Mouse (Mus musculus) E14TG2a.4 (cell line): ENCODE results near the gene Tpm1.

Source experiments
- H3K27me3 ChIP-seq: 2 replicates; pipeline ENCODE4 v1.6.1; 2014; ENCODE audit warnings: low read length, control low read depth; ENCODE audit not compliant: insufficient read depth
- H3K36me3 ChIP-seq: 2 replicates; pipeline ENCODE4 v1.6.1; 2014; ENCODE audit warnings: low read length, control low read depth; ENCODE audit not compliant: insufficient read depth
- H3K4me1 ChIP-seq: replicated peaks from 2 replicates; pipeline ENCODE4 v1.6.1; 2014; ENCODE audit warnings: low read depth, low read length, control low read depth
- H3K4me3 ChIP-seq: replicated peaks from 2 replicates; pipeline ENCODE4 v1.5.1; 2014; ENCODE audit warnings: mild to moderate bottlenecking, low read length
- H3K9me3 ChIP-seq: 2 replicates; pipeline ENCODE4 v1.6.1; 2014; ENCODE audit warnings: low read length, control low read depth
- CTCF ChIP-seq: conservative IDR thresholded peaks from 2 replicates; pipeline ENCODE4 v1.5.1; 2014; ENCODE audit warnings: low read length
- NANOG ChIP-seq: IDR thresholded peaks from 2 replicates; pipeline ENCODE4 v1.6.1; 2014; ENCODE audit warnings: borderline replicate concordance, low read length, mixed read lengths
- POU5F1 ChIP-seq: IDR thresholded peaks from 2 replicates; pipeline ENCODE4 v1.6.1; 2014; ENCODE audit warnings: low read length, borderline replicate concordance

The Tpm1 gene

GRCm38 (mm10) chr9:67026890-67027289 is 22.3 kb downstream of the Tpm1 start:
- H3K4me3 ChIP-seq, result no peak overlapping the region
- H3K9me3 ChIP-seq, result no peaks in the 10 kb centered on the region
- H3K36me3 ChIP-seq, result peaks cover 95% of the 10 kb centered on the region
- TF ChIP-seq POU5F1 (no peak), NANOG (no peak), CTCF (no peak)
- H3K4me1 ChIP-seq, result peaks cover 40% of the 10 kb centered on the region
- H3K27me3 ChIP-seq, result no peaks in the 10 kb centered on the region

GRCm38 (mm10) chr9:67026061-67026460 is 23.1 kb downstream of the Tpm1 start:
- Histone ChIP-seq H3K36me3 (peaks cover 95% of the 10 kb centered on the region), H3K9me3 (no peaks in the 10 kb centered on the region), H3K27me3 (no peaks in the 10 kb centered on the region), H3K4me3 (no peak overlapping the region), H3K4me1 (peaks cover 40% of the 10 kb centered on the region)
- TF ChIP-seq POU5F1, result no peak
- TF ChIP-seq CTCF, result no peak
- no peak for TF ChIP-seq NANOG

GRCm38 (mm10) chr9:67024889-67025692 is 24.1 kb downstream of the Tpm1 start:
- H3K36me3 ChIP-seq, result peaks cover 90% of the 10 kb centered on the region
- no peaks in the 10 kb centered on the region for H3K9me3 ChIP-seq
- H3K4me3 ChIP-seq, result no peak overlapping the region
- no peaks in the 10 kb centered on the region for H3K27me3 ChIP-seq
- no peak for TF ChIP-seq CTCF
- TF ChIP-seq NANOG, result no peak
- no peak for TF ChIP-seq POU5F1
- H3K4me1 ChIP-seq, result peaks cover 41% of the 10 kb centered on the region

GRCm38 (mm10) chr9:67023371-67023770 is 25.8 kb downstream of the Tpm1 start:
- H3K27me3 ChIP-seq, result no peaks in the 10 kb centered on the region
- H3K4me1 ChIP-seq, result peaks cover 46% of the 10 kb centered on the region
- TF ChIP-seq NANOG, result no peak
- peaks cover 72% of the 10 kb centered on the region for H3K36me3 ChIP-seq
- H3K9me3 ChIP-seq, result no peaks in the 10 kb centered on the region
- H3K4me3 ChIP-seq, result no peak overlapping the region

GRCm38 (mm10) chr9:67020063-67020462 is 29.1 kb downstream of the Tpm1 start:
- H3K4me1 ChIP-seq, result peaks cover 33% of the 10 kb centered on the region
- H3K9me3 ChIP-seq, result no peaks in the 10 kb centered on the region
- H3K4me3 ChIP-seq, result no peak overlapping the region
- TF ChIP-seq POU5F1 (no peak), CTCF (no peak), NANOG (no peak)
- H3K36me3 ChIP-seq, result peaks cover 42% of the 10 kb centered on the region
- H3K27me3 ChIP-seq, result no peaks in the 10 kb centered on the region

- no peaks in the 10 kb centered on the region for H3K9me3 ChIP-seq
- no peaks in the 10 kb centered on the region for H3K27me3 ChIP-seq
- TF ChIP-seq CTCF (no peak), NANOG (no peak), POU5F1 (no peak)
- no peaks in the 10 kb centered on the region for H3K36me3 ChIP-seq
- peaks cover 14% of the 10 kb centered on the region; the same call in 1 of the 2 replicates for H3K4me1 ChIP-seq
- no peak overlapping the region for H3K4me3 ChIP-seq
These were observed 35.7 kb downstream of the Tpm1 start for GRCm38 (mm10) chr9:67013501-67013900.

GRCm38 (mm10) chr9:67012470-67012869 is 36.7 kb downstream of the Tpm1 start:
- Histone ChIP-seq H3K4me1 (peaks cover 15% of the 10 kb centered on the region; the same call in 1 of the 2 replicates), H3K27me3 (no peaks in the 10 kb centered on the region), H3K9me3 (no peaks in the 10 kb centered on the region), H3K36me3 (no peaks in the 10 kb centered on the region), H3K4me3 (no peak overlapping the region)
- TF ChIP-seq POU5F1 (no peak), CTCF (no peak), NANOG (no peak)

- H3K4me3 ChIP-seq, result no peak overlapping the region
These were observed 37.7 kb downstream of the Tpm1 start for GRCm38 (mm10) chr9:67011483-67011882.

More at GRCm38 (mm10) chr9:67011483-67011882, 37.7 kb downstream of the Tpm1 start:
- no peaks in the 10 kb centered on the region for H3K27me3 ChIP-seq
- H3K9me3 ChIP-seq, result no peaks in the 10 kb centered on the region
- H3K4me1 ChIP-seq, result peaks cover 16% of the 10 kb centered on the region
- no peak for TF ChIP-seq POU5F1
- TF ChIP-seq NANOG, result no peak
- TF ChIP-seq CTCF, result no peak
- H3K36me3 ChIP-seq, result no peaks in the 10 kb centered on the region
